Mouse (Mus musculus) inflammation-experienced regulatory T-cells, adult 6 months (primary cell): ENCODE measurements around the gene Osbpl9. TPM values are rescaled to one million over a fixed set of nuclear protein-coding genes. Genes with fewer than 3 reads are reported as not detected.
A peak's percentile ranks its signal among the peaks of the same experiment; 100 is the strongest.

ENCODE experiments used
- ATAC-seq: one replicate; pipeline ENCODE4 v1.8.0; 2017
- polyA plus RNA-seq, 3 experiments: library from polyadenylated mRNA; unstranded; fragments of 100-300 nt; shearing (Covaris generic); gene quantifications; one replicate each; pipeline ENCODE4 v1.2.1; 2017

Osbpl9 gene
- polyA plus RNA-seq, 3 experiments from 2014 or later = 75.7 to 78.9 (median 77.2) TPM

- no peak for ATAC-seq
Measured at GRCm38 (mm10) chr4:109131256-109131872, 70.7 kb downstream of the Osbpl9 start.

- no peak for ATAC-seq
Measured at GRCm38 (mm10) chr4:109128971-109129370, 73.1 kb downstream of the Osbpl9 start.

- ATAC-seq = no peak
Measured at GRCm38 (mm10) chr4:109128017-109128416, 74.1 kb downstream of the Osbpl9 start.

GRCm38 (mm10) chr4:109126834-109127564 lies 75.1 kb downstream of the Osbpl9 start:
- no peak for ATAC-seq

GRCm38 (mm10) chr4:109125746-109126425 lies 76.2 kb downstream of the Osbpl9 start:
- no peak for ATAC-seq

- no peak for ATAC-seq
Measured at GRCm38 (mm10) chr4:109122830-109123555, 79.1 kb downstream of the Osbpl9 start.

GRCm38 (mm10) chr4:109120735-109121134 lies 81.3 kb downstream of the Osbpl9 start:
- ATAC-seq = no peak

GRCm38 (mm10) chr4:109119641-109120125 lies 82.4 kb downstream of the Osbpl9 start:
- ATAC-seq = no peak

GRCm38 (mm10) chr4:109118327-109118659 lies 83.8 kb downstream of the Osbpl9 start:
- ATAC-seq = peak; percentile 52

GRCm38 (mm10) chr4:109117596-109118326 lies 84.3 kb downstream of the Osbpl9 start:
- peak; percentile 93 for ATAC-seq

- ATAC-seq = no peak
Measured at GRCm38 (mm10) chr4:109116938-109117337, 85.1 kb downstream of the Osbpl9 start.

GRCm38 (mm10) chr4:109116494-109116893 lies 85.6 kb downstream of the Osbpl9 start:
- ATAC-seq = no peak

GRCm38 (mm10) chr4:109115742-109116141 lies 86.3 kb downstream of the Osbpl9 start:
- ATAC-seq = no peak

- no peak for ATAC-seq
Measured at GRCm38 (mm10) chr4:109114308-109114707, 87.8 kb downstream of the Osbpl9 start.

- ATAC-seq = no peak
Measured at GRCm38 (mm10) chr4:109112915-109113505, 89.1 kb downstream of the Osbpl9 start.

GRCm38 (mm10) chr4:109110978-109111377 lies 91.1 kb downstream of the Osbpl9 start:
- ATAC-seq = no peak

GRCm38 (mm10) chr4:109109686-109110085 lies 92.4 kb downstream of the Osbpl9 start:
- ATAC-seq = no peak

GRCm38 (mm10) chr4:109109012-109109411 lies 93.1 kb downstream of the Osbpl9 start:
- ATAC-seq = no peak

- no peak for ATAC-seq
Measured at GRCm38 (mm10) chr4:109106594-109106993, 95.5 kb downstream of the Osbpl9 start.

- no peak for ATAC-seq
Measured at GRCm38 (mm10) chr4:109106034-109106433, 96.0 kb downstream of the Osbpl9 start.

GRCm38 (mm10) chr4:109105254-109105653 lies 96.8 kb downstream of the Osbpl9 start:
- ATAC-seq = peak; percentile 76
